Mouse (Mus musculus): ENCODE measurements around the gene Lif. TPM values are rescaled to one million over a fixed set of nuclear protein-coding genes. Genes with fewer than 3 reads are reported as not detected.

Gene Lif
- total and polyA plus RNA-seq, 3 experiments, result 0.27 to 0.31 TPM; not detected in 1

DNA sequence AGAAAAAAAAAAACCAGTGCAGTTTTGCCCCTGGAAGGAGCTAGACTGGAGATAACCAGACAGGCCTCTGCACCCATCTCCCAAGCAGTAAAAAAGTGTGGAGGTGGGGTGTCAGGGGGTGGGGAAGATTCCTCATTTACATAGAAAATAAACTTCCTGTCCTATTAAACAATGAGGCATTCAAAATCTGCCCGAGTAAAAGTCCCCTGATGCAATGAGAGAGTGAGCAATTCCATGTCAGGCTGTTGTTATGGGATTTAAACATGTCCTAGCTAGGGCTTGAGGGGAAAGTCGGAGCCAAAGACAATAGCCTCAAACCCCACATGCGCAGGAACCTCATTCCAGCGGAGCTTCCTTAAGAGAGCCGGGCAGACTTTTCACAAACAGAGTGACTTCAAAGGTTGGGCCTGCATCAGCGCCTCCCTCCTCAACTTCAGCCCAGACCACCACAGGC is 50.7 kb downstream of the Lif start:
- Histone ChIP-seq H3K9me3 (replicated peaks; ENCODE audit: insufficient read depth, low read length) (no peaks in the 10 kb centered on the region), H3K36me3 (ENCODE audit: control insufficient read depth in 1 of 2, insufficient read depth in 2 of 2, low read length in 2 of 2) (peaks cover 0 to 2% of the 10 kb centered on the region in 2 experiments; a peak in 1 of 4 replicates), H3K9ac (ENCODE audit: control insufficient read depth, low read depth, low read length, poor library complexity, severe bottlenecking) (no peak overlapping the region), H3K27me3 (ENCODE audit: control insufficient read depth in 1 of 2, insufficient read depth in 2 of 2, low read length in 2 of 2) (no peaks in the 10 kb centered on the region), H3K4me1 (ENCODE audit: control insufficient read depth in 1 of 2, insufficient read depth in 2 of 2, low read length in 2 of 2) (peaks cover 3 to 17% of the 10 kb centered on the region in 2 experiments), H3K79me2 (ENCODE audit: control insufficient read depth, insufficient read depth, low read length, poor library complexity) (no peaks in the 10 kb centered on the region), H3K27ac (ENCODE audit: control insufficient read depth, low read depth, low read length) (no peak overlapping the region), H3K4me3 (ENCODE audit: control insufficient read depth in 1 of 2, insufficient read depth in 1 of 2, low read depth in 2 of 2, low read length in 2 of 2) (no peak overlapping the region)
- TF ChIP-seq EP300 (IDR thresholded peaks at IDR 0.05; ENCODE audit: low read depth in 1 of 2, low read length in 2 of 2) (0 out of 4 replicates have a peak, but pooled peaks of 1 of the 2 experiments have one; percentile 4), JUND (IDR thresholded peaks at IDR 0.05; ENCODE audit: low read depth, low read length) (no peak), CTCF (IDR thresholded peaks at IDR 0.05 in 2 of 3, conservative IDR thresholded peaks at IDR 0.05 in 1 of 3; ENCODE audit: control insufficient read depth in 1 of 3, insufficient read depth in 1 of 3, low read depth in 2 of 3, low read length in 3 of 3, poor library complexity in 1 of 3, severe bottlenecking in 1 of 3) (no peak), ETS1 (IDR thresholded peaks at IDR 0.05; ENCODE audit: low read depth, low read length) (no peak), ZNF384 (IDR thresholded peaks at IDR 0.05; ENCODE audit: low read depth, low read length) (peak; percentile 67)
- peak; percentile 38 for DNase-seq (ENCODE audit: low read depth, low spot score)

DNA sequence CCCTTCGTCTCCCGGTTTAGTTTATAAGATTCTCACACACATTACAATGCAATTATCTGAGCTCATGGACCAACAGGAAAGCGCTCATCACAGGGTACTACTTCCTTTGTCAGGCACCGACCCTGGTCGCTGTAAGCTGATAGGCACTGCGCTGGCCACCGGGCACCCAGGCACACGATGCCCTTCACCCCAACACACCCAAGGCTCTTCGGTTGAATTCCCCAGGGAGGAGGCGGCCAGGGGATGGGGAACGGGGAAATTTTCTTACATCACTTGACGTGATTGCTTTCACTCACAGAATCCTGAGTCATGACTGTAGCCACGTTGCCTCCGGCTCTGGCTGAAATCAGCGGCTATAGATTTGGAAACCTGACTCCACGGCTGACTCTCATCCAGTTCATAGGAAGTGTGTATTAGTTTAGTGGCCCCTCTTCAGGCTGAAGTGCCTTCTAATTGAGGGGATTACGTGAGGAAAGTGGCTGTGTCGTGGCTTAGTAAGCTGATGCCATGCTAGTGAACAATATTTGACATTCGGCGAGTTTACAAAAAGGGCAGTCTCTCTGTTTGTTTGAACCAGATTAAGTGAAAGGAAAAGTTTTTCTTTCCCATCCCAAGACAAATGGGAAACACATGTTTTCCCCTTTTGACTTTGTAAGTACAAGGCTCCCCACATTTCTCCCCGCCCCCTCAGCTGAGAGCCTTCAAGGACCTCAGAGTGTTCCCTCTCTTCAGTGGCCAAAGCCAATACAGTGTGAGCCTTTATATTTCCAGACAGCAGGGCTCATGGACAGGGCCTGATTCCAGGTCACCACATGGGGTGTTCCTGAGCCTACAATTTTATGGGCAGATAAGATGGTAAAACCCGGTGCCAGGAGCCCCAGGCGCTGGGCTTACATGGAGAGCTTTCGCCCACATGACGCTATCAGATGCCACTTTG is 51.4 kb downstream of the Lif start:
- DNase-seq (ENCODE audit: low read depth, low spot score), result no peak
- no peaks in the 10 kb centered on the region for H3K9me3 ChIP-seq (replicated peaks; ENCODE audit: insufficient read depth, low read length)
- H3K4me1 ChIP-seq (ENCODE audit: control insufficient read depth in 1 of 2, insufficient read depth in 2 of 2, low read length in 2 of 2), result peaks cover 3 to 17% of the 10 kb centered on the region in 2 experiments
- peaks cover 0 to 2% of the 10 kb centered on the region in 2 experiments; a peak in 1 of 4 replicates for H3K36me3 ChIP-seq (ENCODE audit: control insufficient read depth in 1 of 2, insufficient read depth in 2 of 2, low read length in 2 of 2)
- H3K79me2 ChIP-seq (ENCODE audit: control insufficient read depth, insufficient read depth, low read length, poor library complexity), result no peaks in the 10 kb centered on the region
- no peak overlapping the region for H3K27ac ChIP-seq (ENCODE audit: control insufficient read depth, low read depth, low read length)
- no peaks in the 10 kb centered on the region for H3K27me3 ChIP-seq (ENCODE audit: control insufficient read depth in 1 of 2, insufficient read depth in 2 of 2, low read length in 2 of 2)
- H3K9ac ChIP-seq (ENCODE audit: control insufficient read depth, low read depth, low read length, poor library complexity, severe bottlenecking), result no peak overlapping the region
- no peak overlapping the region for H3K4me3 ChIP-seq (ENCODE audit: control insufficient read depth in 1 of 2, insufficient read depth in 1 of 2, low read depth in 2 of 2, low read length in 2 of 2)
- no peak for TF ChIP-seq MYB (IDR thresholded peaks at IDR 0.05; ENCODE audit: low read depth, low read length)
- TF ChIP-seq JUND (IDR thresholded peaks at IDR 0.05; ENCODE audit: low read depth, low read length), result no peak

DNA sequence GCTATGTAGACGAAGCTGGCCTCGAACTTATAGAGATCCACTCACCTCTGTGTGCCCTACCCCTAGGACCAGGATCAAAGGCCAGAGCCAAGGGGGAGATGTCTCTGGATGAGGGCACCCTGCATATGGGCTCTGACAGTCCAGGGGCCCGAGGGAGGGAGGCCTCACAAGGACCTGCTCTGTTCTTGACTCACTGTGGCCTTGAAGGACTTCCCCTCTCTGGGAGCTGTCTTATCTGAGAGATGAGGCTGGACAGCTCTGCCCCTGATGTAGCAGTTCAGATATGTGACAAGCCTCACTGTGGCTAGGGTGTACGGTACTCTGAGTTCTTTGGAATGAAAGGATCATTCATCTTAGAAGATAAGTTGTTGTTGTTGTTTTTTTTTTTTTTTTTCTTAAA is 52.3 kb downstream of the Lif start:
- no peak overlapping the region for H3K9ac ChIP-seq (ENCODE audit: control insufficient read depth, low read depth, low read length, poor library complexity, severe bottlenecking)
- H3K9me3 ChIP-seq (replicated peaks; ENCODE audit: insufficient read depth, low read length), result no peaks in the 10 kb centered on the region
- H3K27me3 ChIP-seq (ENCODE audit: control insufficient read depth in 1 of 2, insufficient read depth in 2 of 2, low read length in 2 of 2), result no peaks in the 10 kb centered on the region
- no peaks in the 10 kb centered on the region for H3K79me2 ChIP-seq (ENCODE audit: control insufficient read depth, insufficient read depth, low read length, poor library complexity)
- TF ChIP-seq EP300 (IDR thresholded peaks at IDR 0.05; ENCODE audit: low read depth in 1 of 2, low read length in 2 of 2) (peak; percentile 28 to 50; a peak in 2 of 4 replicates), HCFC1 (IDR thresholded peaks at IDR 0.05; ENCODE audit: low read depth, low read length) (no peak), CHD1 (IDR thresholded peaks at IDR 0.05; ENCODE audit: low read depth, low read length) (no peak), GATA1 (IDR thresholded peaks at IDR 0.05; ENCODE audit: low read depth, low read length) (peak; percentile 67)
- H3K4me1 ChIP-seq (ENCODE audit: control insufficient read depth in 1 of 2, insufficient read depth in 2 of 2, low read length in 2 of 2), result peaks cover 3 to 17% of the 10 kb centered on the region in 2 experiments
- no peak overlapping the region for H3K4me3 ChIP-seq (ENCODE audit: control insufficient read depth in 1 of 2, insufficient read depth in 1 of 2, low read depth in 2 of 2, low read length in 2 of 2)
- peaks cover 0 to 2% of the 10 kb centered on the region in 2 experiments; a peak in 1 of 4 replicates for H3K36me3 ChIP-seq (ENCODE audit: control insufficient read depth in 1 of 2, insufficient read depth in 2 of 2, low read length in 2 of 2)
- peak; percentile 52 for DNase-seq (ENCODE audit: low read depth, low spot score)
- H3K27ac ChIP-seq (ENCODE audit: control insufficient read depth, low read depth, low read length), result no peak overlapping the region

Data from MEL (cell line).